Mouse (Mus musculus): ENCODE results near the gene Zfp68. TPM values are rescaled to one million over a fixed set of nuclear protein-coding genes. Genes with fewer than 3 reads are reported as not detected.
"Not testable (repeated sequence)": the region's sequence is repeated elsewhere in the genome, so short reads cannot be mapped to it uniquely, and the experiment has no call there.

Gene Zfp68
- total RNA-seq (2021), result 10 to 100 TPM; 27.9 to 29.4 TPM

DNA sequence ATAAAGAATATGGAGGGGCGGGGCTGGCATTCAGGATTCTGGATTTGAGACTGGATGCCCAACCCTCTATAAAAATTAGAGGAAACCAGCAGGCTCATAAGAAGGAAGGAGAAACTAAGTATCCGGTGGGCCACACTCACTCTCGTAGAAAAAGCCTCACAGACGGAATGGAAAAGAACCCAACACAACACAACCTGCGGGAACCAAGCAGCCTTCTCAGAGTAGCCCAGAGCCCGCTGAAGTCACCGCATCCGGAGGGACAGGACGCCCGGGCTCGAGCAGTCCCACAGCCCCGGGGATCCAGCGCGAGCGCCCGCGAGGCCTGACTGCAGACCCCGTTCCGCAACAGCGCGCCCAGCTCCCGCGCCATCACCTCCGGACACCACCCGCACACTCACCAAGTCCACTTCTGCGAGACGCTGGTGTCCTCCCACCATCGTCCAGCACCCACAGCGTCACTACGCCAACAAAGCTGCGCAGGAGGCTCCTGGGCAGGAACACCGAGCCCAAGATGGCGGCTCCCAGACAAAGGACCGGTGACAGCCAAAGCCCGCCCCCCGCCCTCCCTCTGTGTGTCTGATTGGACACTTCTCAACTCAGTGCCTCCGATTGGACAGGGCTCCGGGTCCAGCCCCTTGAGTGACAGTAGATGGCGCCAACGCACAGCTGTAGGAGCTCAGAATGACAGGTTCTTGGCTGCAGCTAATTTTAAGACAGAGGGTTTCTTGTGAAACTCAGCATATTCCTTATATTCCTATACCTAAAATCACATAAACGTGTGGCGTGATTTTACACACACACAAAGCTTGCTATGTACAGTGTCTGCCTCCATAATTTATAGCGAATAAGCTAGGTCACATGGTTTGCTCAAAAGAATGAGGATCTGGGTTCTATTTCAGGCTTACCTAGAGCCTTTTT is at the start of gene Zfp68:
TSS of gene Zfp68 (minus strand) at position 551 of the 918 bp plus-strand sequence.
- DNase-seq (ENCODE audit: extremely low spot score in 1 of 2, low spot score in 1 of 2), result peak; percentile 75 to 79

DNA sequence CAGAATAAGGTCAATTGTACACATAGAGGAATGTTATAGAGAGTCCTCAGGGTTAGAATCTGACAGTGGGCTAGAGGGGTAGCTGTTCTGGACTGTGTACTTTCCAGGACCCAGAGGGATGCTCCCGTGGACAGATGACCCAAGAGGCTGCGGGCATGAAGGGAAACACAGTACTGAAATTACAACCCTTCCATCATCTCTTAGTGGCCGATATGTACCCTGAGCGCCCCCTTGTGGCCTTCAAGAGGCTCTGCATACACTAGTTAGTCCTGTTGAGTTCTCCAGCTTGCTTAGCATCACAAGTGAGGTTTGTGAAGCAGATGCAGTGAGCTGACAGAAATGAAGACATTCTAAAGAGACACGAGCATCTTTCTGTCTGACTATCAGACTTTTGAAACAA is 39.4 kb upstream of the Zfp68 start:
- peak; percentile 14 to 58 for DNase-seq (ENCODE audit: extremely low spot score in 1 of 2, low spot score in 1 of 2)

DNA sequence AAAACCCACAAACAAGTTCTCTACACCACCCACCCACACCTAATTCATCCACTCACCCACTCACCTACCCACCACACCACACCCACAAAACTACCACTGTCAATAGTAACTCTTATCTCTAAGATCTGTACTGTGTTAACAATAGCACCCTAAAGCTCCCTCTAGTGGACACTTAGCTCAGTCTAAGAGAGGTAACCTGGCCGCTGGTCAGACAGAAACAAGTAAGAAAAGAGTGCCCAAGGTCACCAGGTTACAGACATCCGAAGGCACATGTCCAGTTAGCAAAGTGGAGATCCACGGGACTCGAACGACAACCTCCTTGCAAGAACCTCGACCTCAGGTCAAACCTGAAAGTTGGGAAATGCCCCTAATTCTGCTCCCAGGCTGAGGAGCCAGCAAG is 38.3 kb upstream of the Zfp68 start:
- peak in 1 of 2 experiments; percentile 11 for DNase-seq (ENCODE audit: extremely low spot score in 1 of 2, low spot score in 1 of 2)

DNA sequence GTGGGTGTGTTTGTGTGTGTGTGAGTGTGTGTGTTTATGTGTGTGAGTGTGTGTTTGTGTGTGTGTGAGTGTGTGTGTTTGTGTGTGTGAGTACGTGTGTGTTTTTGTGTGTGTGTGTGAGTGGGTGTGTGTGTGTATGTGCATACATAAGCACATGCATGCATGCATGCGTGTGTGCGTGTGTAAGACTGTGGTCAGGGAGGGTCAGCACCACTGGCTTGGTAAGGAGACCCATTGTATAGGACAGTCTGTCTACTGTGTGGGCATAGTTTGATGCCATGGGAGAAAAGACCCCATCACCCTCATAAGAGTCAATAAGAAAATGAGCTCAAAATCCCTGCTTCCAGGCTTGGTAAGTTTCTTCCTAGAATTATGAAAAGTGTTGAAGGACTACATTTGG is 37.8 kb upstream of the Zfp68 start:
- no peak for DNase-seq (ENCODE audit: extremely low spot score in 1 of 2, low spot score in 1 of 2)

DNA sequence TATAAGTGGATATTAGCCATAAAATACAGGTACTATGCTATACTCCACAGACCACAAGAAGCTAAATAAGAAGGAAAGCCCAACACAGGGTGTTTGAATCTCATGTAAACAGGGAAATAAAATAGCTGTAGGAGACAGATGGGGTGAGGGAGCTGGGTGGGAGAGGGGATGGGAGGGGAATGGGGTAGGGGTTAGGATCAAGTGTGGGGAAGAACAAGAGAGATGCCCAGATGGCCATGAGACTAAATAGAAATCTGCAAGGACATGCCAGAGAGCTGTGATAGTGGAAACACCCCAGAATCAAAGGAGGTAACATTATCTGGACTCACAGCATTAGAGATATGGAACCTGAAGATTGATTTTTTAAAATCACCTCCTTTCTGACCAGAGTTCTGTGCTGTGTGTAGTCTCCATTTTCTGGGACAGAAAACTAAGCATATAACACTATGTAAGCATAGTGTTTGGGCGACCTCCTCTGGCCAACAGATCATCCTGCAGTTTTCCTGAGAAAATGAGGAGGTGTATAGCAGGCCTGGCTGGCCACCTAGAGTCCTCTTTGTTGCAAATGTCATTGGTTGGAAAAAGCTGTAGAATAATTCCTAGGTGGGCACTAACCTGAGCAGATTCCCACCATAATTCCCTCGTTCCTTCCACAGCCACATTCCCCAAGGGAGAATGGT is 37.1 kb upstream of the Zfp68 start:
- peak in 1 of 2 experiments; percentile 58 for DNase-seq (ENCODE audit: extremely low spot score in 1 of 2, low spot score in 1 of 2)

DNA sequence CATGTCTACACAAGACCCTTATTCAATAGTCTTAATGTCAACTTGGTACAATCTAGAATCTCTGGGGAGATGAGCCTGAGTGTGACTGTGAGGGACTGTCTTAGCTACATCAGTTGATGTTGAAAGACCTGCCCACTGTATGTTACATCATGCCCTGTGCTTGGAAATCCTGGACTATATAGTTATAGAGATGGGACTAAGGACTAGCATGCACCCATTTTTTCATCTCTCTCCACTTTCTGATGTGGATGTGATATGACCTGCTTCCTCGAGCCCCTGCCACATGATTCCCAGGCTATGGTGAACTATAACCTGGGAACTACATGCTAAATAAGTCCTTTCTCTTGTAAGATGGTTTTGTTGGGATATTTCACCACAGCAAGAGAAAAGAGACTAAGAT is 33.4 kb upstream of the Zfp68 start:
- DNase-seq (ENCODE audit: extremely low spot score in 1 of 2, low spot score in 1 of 2), result no peak

DNA sequence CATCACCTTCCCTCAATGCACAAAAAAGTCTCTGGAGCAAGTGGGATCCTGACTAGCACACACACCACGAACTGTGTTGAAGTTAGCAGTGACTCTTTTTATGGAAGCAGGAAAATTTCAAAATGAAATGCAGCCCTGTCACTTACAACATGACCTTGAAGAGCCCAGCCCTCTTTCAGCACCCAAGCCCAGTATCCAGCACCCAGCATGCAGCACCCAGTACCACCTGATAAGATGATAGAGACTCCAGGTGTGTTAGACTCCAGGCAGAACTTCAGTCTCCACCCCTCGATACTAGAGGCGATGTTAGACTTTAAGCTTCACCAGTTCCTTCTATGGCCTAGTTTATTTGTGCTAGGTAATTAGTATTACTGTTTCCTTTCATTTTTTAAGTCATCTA is 22.2 kb upstream of the Zfp68 start:
- DNase-seq (ENCODE audit: extremely low spot score in 1 of 2, low spot score in 1 of 2), result no peak

DNA sequence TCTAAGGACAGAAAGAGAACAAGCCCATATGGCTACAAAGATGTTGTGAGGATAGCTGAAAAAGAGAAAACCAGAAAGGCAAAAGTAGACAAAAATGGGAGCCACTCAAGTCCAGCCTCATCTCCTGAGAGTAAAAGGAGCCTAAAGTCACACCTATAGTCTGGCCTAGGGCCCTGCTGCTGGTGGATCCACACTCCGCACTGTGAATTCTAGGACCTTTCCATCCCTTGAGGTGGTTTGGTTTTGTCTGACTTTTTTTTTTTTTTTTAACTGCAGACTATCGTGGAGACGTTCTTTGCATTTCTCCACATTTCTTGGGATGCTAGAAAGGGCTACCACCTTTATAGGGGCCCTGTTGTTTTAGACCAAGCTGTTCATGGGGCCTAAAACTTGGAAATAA is 21.5 kb upstream of the Zfp68 start:
- no peak for DNase-seq (ENCODE audit: extremely low spot score in 1 of 2, low spot score in 1 of 2)

DNA sequence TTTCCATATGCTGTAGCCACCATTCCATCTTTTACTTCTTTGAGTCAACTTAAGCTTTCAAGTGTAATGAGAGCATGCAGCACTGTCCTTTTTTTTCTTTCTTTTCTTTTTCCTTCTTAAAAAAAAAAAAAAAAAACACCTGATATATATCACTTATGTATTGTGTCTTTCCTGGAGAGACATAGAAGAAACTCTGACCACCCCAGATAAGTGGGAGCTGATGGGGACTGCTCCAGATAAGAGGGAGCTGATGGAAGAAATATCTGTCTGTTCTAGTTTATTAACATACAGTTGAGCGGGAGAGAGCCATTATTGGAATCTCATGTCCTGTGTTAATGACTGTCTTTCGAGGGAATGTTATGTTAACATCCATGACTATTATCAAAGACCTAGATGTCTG is 16.9 kb upstream of the Zfp68 start:
- DNase-seq (ENCODE audit: extremely low spot score in 1 of 2, low spot score in 1 of 2), result no peak

DNA sequence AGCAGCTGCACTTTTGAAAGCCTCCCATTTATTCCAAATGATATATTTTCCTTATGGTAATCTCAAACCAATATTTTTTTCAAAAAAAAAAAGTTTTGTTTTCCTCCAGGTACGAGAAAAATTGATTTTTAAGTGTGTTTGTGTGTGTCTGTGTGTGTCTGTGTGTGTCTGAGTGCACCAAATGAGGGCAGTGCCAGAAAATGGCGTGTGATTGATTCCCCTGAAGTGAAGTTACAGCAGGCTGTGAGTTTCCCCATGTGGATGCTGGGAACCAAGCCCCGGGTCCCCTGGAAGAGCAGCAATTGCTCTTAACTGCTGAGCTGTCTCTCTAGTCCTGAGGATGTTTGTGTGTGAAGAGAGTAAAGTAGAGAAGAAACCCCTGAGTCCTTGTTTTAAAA is 3.9 kb upstream of the Zfp68 start:
- DNase-seq (ENCODE audit: extremely low spot score in 1 of 2, low spot score in 1 of 2), result no peak

DNA sequence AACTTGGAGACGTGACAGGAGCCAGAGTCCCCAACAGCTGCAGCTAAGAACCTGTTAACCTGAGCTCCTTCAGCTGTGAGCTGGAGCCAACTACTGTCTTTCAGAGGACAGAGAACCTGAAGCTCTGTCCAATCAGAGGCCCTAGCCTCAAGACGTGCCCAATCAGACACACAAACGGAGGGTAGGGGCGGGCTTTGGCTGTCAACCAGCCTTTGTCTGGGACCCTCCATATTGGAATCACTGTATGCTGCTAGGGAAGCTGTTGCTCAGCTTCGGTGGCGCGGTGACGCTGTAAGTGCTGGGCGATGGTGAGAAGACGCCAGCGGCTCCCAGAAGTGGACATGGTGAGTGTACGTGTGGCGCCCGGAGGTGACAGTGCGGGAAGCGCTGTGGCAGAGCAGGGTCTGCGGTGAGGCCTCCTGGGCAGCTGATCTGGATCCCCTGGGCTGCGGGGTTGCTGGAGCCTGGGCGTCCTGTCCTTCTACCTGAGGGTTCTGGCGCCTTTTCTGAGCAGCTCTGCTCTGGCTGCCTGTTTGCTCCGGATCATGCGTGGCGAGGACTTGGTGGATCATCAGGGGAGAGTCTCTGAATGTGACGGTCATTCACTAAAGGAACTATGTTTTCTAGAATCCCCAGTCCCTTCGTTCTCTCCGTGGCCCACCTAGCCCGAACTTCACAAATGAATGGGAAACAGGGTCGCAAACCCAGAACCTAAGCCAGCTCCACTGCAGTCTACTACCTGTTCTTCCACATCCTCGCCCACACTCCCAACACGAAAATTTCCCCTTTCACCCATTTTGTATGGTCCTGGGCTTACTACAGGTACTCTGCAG is 3.3 kb upstream of the Zfp68 start, which contains the start of gene A430033K04Rik:
TSS of gene A430033K04Rik (plus strand) at position 215 of the 833 bp plus-strand sequence.
- peak; percentile 84 to 88 for DNase-seq (ENCODE audit: extremely low spot score in 1 of 2, low spot score in 1 of 2)

DNA sequence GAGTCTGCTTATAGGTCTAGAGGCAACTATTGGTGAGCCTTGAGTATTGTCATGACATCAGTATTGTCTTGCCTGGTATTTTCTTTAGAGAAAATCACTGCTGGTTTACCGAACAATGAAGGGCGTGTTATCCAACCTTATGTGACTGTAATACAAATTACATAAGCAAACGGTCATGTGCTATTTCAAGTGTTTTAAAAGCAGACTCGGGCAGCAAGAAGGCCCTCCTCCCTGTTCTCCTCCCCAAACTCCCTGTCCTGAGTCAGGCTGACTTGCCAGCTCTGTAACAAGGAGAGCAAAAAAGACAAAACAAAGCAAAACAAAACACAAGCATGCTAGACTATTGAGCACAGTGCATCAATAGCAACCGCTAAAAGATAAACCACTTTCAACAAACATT is 1.3 kb upstream of the Zfp68 start:
- no peak for DNase-seq (ENCODE audit: extremely low spot score in 1 of 2, low spot score in 1 of 2)

DNA sequence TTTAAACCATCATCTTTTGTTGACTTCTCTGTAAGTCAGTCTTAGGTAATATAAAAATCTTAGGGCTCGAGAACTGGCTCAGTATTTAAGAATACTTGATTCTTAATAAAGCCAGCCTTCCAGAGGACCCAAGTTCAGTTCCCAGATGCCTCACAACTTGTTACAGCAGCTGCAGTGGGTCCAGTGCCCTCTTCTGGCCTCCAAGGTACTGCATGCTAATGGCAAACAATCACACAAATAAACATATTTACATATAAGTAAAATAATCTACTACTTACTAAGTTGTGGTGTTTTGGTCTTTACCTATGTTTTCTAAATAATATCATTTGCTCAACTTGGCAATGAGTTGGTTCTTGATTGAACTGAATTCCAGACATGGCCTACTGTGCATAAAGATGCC is 1.2 kb downstream of the Zfp68 start:
- DNase-seq (ENCODE audit: extremely low spot score in 1 of 2, low spot score in 1 of 2), result no peak

DNA sequence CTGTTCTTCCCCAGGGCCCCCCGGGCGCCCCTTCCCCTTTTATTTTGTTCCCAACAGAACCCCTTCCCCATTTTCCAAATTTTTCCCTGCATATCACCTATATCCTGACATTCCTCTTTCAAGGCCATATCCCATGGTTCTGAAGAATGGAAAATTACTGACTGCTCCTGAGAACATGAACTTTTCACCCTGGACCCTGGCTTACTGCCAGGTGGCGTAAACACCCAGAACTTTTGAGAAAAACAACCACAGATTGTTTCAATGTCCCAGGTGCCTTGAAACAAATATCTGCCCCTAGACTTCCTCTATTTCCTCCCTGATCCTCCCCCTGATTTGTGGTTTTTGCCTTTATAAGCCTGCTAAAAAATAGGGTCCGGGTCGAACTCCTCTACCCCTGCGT is 32.2 kb downstream of the Zfp68 start:
- no peak for DNase-seq (ENCODE audit: extremely low spot score in 1 of 2, low spot score in 1 of 2)

DNA sequence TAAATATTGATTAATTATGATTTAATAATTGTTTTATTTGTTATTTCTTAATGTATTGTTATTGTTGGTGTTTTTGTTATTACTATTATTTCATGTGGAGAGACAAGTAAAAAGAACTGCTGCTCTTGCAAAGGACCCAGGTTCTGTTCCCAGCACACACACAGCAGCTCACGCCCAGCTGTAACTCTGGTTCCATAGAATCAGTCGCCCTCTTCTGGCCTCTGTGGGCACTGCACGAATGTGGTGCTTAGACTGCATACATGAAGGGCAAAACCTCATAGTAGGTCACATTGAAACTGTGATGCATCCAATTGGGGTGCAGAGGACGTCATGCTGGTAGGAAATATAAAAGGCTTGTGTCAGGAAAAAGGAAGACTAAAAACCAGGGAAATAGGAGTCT is 47.9 kb downstream of the Zfp68 start:
- peak in 1 of 2 experiments; percentile 19 for DNase-seq (ENCODE audit: extremely low spot score in 1 of 2, low spot score in 1 of 2)

DNA sequence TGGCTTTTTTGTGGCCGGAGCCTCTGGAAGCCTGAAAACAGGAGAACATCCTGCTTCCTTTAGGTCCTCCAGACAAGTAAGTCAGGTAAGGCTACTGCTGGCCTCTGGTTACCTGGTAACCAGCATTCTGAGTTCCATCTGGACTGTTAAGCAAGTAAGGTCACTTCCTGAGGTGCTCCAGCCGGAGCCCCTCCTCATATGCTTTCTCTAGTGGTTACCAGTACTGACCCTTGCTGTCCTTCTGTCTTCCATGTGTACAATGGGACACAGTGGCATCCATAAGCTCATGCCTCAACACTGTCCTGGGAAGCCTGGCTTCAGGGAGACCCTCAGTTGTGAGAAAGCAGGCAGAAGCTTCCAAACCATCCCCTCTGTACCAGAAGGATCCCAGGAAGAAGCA is 54.9 kb downstream of the Zfp68 start, which contains the start of gene 1700123K08Rik:
TSS of gene 1700123K08Rik (minus strand) at position 101 of the 400 bp plus-strand sequence.
- not testable (repeated sequence) for DNase-seq (ENCODE audit: extremely low spot score in 1 of 2, low spot score in 1 of 2)

Small RNA genes lying within 50 kb of the gene (microRNA-seq; reads per million reads assigned to microRNA genes)
- gene Gm24082, result 0 reads per million in 2 experiments

Other genes with a start within 250 kb of the Zfp68 start
- gene Zfp157, start 178.3 kb downstream of the Zfp68 start, total RNA-seq (2021), result 10 to 100 TPM; 24.9 to 26.3 TPM
- gene 1700123K08Rik, start 55.0 kb downstream of the Zfp68 start, total RNA-seq (2021), result not detected
- gene A430033K04Rik, start 3.1 kb upstream of the Zfp68 start, total RNA-seq (2021), result 10 to 100 TPM; 15.4 TPM
- 10 to 100 TPM; 31.2 to 31.7 TPM for gene Fam20c, start 134.8 kb upstream of the Zfp68 start, total RNA-seq (2021)
- not detected for gene Gm5294, start 200.3 kb upstream of the Zfp68 start, total RNA-seq (2021)